Mouse (Mus musculus) MN1 (cell line): ENCODE measurements around the gene Gopc.
"Not testable (repeated sequence)": the region's sequence is repeated elsewhere in the genome, so short reads cannot be mapped to it uniquely, and the experiment has no call there.

Experiments
- DNase-seq: peaks from one replicate; pipeline ENCODE4 v3.0.0-alpha.2; 2016; ENCODE audit warnings: low spot score

Gopc gene

DNA sequence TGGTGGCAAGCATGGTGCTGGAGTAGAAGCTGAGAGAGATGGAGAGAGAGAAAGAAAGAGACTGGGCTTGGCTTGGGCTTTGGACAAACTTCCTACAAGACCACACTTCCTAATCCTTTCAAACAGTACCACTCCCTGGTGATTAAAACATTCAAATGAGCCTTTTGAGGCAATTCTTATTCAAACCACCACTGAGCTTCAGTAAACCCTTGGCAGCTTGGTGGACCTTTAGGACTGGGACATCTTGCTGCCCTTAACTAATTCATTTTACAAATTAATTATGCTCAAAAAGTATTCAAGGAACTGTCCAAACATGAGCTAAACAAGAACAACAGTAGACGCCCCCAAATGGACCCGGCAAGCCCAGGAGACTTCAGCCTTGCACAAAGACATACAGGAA lies 86.0 kb downstream of the Gopc start:
- DNase-seq = no peak

DNA sequence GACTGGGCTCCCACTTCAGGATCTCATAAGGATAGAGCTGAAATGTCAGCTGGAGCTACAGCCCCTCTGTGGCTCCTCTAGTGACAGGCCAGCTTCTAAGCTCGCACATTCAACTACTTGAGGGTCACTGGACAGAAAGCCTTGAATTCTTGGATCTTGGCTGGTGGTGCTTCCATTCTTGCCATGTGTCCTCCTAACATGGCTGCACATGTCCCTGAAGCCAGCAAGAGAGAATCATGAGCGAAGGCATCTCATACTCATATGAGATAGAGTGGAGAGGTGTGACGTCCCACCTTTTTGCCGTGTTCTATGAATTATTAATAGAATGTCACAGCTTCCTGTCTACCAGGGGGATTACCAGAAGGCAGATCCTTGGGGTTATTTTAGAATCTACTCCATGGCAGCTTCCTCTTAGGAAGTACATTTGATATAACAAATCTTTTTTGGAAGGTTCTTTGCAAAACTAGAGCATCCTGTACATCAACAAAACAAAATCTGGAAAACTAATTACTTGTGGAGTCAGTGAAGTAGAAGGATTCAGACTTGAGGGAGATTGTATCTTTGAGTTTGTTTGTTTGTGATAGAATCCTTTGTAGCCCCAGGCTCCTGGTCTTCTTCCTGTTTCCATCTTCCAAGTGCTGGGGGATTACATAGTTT lies 87.9 kb downstream of the Gopc start:
- no peak for DNase-seq

DNA sequence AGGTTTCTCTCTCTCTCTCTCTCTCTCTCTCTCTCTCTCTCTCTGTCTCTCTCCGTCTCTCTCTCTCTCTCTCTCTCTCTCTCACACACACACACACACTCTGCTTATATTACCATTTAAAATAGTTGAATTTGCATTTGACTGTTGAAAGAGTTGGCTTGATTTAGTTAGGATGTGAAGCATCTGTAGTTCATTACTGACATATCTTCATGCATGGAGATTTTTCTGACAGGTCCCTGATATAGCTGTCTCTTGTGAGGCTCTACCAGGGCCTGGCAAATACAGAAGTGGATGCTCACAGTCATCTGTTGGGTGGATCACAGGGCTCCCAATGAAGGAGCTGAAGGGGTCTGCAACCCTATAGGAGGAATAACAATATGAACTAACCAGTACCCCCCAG lies 89.5 kb downstream of the Gopc start:
- DNase-seq = not testable (repeated sequence)

- no peak for DNase-seq
These were observed 92.7 kb downstream of the Gopc start for GRCm38 (mm10) chr10:52289261-52289660.

DNA sequence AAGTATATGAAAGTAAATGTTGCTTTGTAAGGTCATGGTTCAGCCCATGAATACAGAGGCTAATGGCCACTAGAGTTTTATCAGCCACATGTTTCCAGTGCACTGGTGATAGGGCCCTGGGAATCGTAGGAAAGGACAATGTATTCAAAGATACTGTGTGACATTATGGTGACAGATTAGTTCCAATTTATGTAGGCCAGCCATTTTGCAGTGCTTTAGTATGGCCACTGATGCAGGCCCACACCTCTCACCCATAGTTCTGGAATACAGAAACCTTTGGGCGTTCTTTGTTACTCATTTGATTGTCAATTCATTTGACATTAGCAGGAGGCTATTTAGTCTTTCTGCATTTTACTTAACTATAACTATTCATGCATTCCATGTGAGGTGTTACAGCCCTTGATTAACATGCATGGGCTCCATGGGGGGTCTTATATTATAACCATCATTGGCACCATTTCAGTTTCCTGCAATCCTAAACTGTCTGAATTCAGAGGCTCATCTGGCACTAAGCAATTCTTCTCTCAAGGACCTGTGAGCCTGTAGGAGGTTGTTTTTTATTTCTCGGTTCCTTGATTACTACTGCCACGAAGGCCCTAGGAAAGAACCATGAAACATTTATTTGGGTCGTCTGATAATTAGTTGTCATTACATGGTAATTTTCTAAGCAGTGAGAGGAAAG lies 93.9 kb downstream of the Gopc start:
- DNase-seq = no peak
